Mouse (Mus musculus): ENCODE measurements around the gene Trim14. TPM values are rescaled to one million over a fixed set of nuclear protein-coding genes. Genes with fewer than 3 reads are reported as not detected.
A peak's percentile ranks its signal among the peaks of the same experiment; 100 is the strongest.

Trim14 gene
- total and polyA plus RNA-seq, 2 experiments from 2014 or later = 1.2 to 1.5 TPM

DNA sequence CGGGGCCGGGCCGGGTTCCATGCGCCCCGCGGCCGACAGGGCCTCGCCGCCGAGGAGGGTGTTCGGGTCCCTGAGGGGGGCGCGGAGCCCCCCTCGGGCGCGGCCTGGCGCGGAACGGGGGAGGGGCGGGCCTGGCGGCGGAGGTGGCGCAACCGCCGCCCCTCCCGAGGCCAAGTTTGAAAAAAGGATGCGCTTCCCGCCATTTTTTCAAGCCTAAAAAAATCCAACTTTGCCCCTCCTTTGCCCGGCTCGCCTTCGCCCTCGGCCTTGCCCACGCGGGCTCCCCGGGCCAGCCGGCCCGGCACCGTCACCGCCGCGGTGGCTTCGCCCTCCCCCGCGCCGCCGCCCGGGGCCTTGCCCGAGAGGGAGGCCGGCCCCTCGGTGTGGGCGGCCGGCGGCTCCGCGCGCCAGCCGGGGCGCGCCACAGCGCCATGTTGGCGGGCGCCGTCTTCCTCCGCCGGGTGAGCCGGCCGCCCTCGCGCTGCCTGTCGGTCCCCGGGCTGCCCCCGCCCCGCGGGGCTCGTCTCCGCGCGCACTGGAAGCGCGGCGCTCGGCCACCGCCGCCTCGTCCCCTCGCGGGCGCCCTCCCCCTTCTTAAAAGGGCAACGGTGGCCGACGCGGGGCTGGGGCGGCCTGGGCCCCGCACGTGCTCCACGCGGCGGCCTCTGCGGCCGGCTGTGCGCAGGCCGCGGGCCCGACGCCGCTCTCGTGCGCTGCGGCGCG is 84.0 kb downstream of the Trim14 start:
- Histone ChIP-seq H3K4me3 (ENCODE audit: low read length) (peak overlapping the region; percentile 88), H3K36me3 (ENCODE audit: insufficient read depth, low read length) (no peaks in the 10 kb centered on the region), H3K9me3 (ENCODE audit: low read length) (no peaks in the 10 kb centered on the region), H3K27ac (peak overlapping the region; percentile 96), H3K9ac (replicated peaks; ENCODE audit: low read length) (peak overlapping the region; percentile 93), H3K27me3 (ENCODE audit: insufficient read depth, low read length) (no peaks in the 10 kb centered on the region), H3K4me2 (ENCODE audit: low read depth, low read length) (peak overlapping the region; percentile 70), H3K4me1 (ENCODE audit: insufficient read depth, low read length) (peaks cover 14% of the 10 kb centered on the region)
- no peak for TF ChIP-seq CTCF (IDR thresholded peaks at IDR 0.05; ENCODE audit: low read depth)
- ATAC-seq (peak; percentile 75), DNase-seq (ENCODE audit: low spot score) (peak; percentile 91)
- WGBS = under 1% methylated on average over 84 of the region's 111 CpGs

DNA sequence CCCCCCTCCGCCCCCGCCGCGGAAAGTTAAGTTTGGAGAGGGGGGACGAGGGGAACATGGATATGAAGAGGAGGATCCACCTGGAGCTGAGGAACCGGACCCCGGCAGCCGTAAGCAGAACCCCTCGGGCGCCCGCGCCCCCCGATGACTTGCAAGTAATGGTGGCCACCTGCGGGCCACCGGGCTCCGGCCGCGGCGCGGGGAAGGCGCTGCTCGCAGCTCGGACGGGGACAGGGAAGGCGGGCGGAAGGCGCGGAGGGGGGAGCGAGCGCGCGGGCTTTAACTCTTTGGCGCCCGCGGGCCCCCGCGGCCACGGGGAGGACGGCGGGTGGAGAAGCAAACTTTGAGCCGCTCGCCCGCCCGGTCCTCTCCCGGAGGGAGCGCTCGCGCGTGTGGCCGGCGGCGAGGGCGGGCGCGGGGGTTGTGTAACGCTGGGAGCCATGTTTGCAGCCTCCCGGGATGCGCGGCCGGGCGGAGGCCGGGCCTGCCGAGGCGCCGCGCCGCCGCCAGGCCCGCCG is 84.6 kb downstream of the Trim14 start:
- no peak for TF ChIP-seq CTCF (IDR thresholded peaks at IDR 0.05; ENCODE audit: low read depth)
- DNase-seq (ENCODE audit: low spot score) (peak; percentile 73), ATAC-seq (peak; percentile 32)
- peaks cover 14% of the 10 kb centered on the region for H3K4me1 ChIP-seq (ENCODE audit: insufficient read depth, low read length)
- H3K9me3 ChIP-seq (ENCODE audit: low read length) = no peaks in the 10 kb centered on the region
- H3K9ac ChIP-seq (replicated peaks; ENCODE audit: low read length) = peak overlapping the region; percentile 93
- peak overlapping the region; percentile 96 for H3K27ac ChIP-seq
- WGBS = under 1% methylated on average over 31 of the region's 70 CpGs
- H3K36me3 ChIP-seq (ENCODE audit: insufficient read depth, low read length) = no peaks in the 10 kb centered on the region
- H3K4me2 ChIP-seq (ENCODE audit: low read depth, low read length) = peak overlapping the region; percentile 70
- H3K4me3 ChIP-seq (ENCODE audit: low read length) = peak overlapping the region; percentile 88
- no peaks in the 10 kb centered on the region for H3K27me3 ChIP-seq (ENCODE audit: insufficient read depth, low read length)

DNA sequence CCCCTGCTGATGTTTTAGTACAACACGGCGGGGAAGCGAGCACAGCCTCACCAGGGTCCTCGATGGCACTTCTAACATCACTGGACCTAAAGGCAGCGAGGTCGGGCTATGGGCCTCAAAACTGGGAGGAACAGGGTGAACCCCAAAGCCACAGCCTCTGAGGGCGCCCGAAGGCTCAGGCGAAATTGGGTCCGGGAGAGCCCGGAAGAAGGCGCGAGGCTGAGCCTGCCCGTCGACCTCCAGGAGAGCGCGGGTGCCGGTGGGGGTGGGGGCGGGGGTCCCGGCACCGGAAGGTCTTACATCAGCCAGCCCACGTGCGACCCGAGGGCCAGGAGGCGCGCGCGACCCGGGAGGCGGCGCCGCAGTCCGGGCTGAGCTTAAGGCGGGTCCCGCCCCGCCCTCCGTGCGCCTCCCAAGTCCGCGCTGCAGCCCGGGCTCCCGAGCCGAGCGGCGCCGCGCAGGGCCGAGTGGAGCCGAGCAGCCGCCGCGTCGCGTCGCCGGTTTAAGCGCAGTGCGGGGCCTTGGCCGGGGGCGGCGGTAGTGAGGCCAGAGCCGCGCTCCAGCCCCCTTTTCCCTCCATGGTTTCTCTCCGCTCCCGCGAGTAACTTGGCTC is 85.3 kb downstream of the Trim14 start, which contains the start of gene Anp32b:
Gene Anp32b (plus strand): TSS at position 384 of the 613 bp plus-strand sequence.
- no peaks in the 10 kb centered on the region for H3K27me3 ChIP-seq (ENCODE audit: insufficient read depth, low read length)
- TF ChIP-seq CTCF (IDR thresholded peaks at IDR 0.05; ENCODE audit: low read depth) = peak; percentile 57
- H3K9ac ChIP-seq (replicated peaks; ENCODE audit: low read length) = peak within 1 kb of the TSS; percentile 93
- ATAC-seq (peak; percentile 95), DNase-seq (ENCODE audit: low spot score) (peak; percentile 95)
- peak within 1 kb of the TSS; percentile 88 for H3K4me3 ChIP-seq (ENCODE audit: low read length)
- H3K4me2 ChIP-seq (ENCODE audit: low read depth, low read length) = peak within 1 kb of the TSS; percentile 70
- H3K36me3 ChIP-seq (ENCODE audit: insufficient read depth, low read length) = no peaks in the 10 kb centered on the region
- WGBS = 2% methylated on average over 61 of the region's 66 CpGs
- peak within 1 kb of the TSS; percentile 96 for H3K27ac ChIP-seq
- peaks cover 14% of the 10 kb centered on the region for H3K4me1 ChIP-seq (ENCODE audit: insufficient read depth, low read length)
- H3K9me3 ChIP-seq (ENCODE audit: low read length) = no peaks in the 10 kb centered on the region

DNA sequence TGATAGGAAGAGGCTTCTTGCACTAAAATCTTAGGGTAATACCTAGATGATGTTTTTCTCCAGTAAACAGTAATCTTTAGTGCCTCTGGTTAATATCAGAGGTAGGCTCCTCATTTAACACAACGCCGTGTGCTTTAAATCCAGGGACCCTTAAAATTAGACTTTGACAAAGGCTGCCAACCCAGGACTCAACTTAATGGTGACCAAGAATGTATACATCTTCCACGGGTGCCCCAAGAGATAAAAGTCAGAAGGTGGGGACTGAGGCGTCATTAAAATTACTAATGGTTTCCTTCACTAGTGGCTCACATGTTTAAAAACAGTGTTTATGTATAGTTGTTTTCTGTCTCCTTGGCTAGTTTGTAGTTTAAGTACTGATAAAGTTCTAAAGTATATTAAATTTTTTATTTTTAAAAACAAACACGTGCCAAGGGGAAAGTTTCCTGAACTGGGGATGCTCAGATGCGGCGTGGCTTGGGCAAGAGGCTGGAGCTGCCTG is 85.9 kb downstream of the Trim14 start:
- H3K9me3 ChIP-seq (ENCODE audit: low read length) = no peaks in the 10 kb centered on the region
- no peak for ATAC-seq
- H3K36me3 ChIP-seq (ENCODE audit: insufficient read depth, low read length) = no peaks in the 10 kb centered on the region
- peak overlapping the region; percentile 70 for H3K4me2 ChIP-seq (ENCODE audit: low read depth, low read length)
- DNase-seq (ENCODE audit: low spot score) = no peak
- peak overlapping the region; percentile 96; the same call in 1 of the 2 replicates for H3K27ac ChIP-seq
- peaks cover 14% of the 10 kb centered on the region for H3K4me1 ChIP-seq (ENCODE audit: insufficient read depth, low read length)
- H3K9ac ChIP-seq (replicated peaks; ENCODE audit: low read length) = peak overlapping the region; percentile 93
- no peak for TF ChIP-seq CTCF (IDR thresholded peaks at IDR 0.05; ENCODE audit: low read depth)
- 32% methylated on average over 7 of the region's 7 CpGs for WGBS
- no peaks in the 10 kb centered on the region for H3K27me3 ChIP-seq (ENCODE audit: insufficient read depth, low read length)
- peak overlapping the region; percentile 88 for H3K4me3 ChIP-seq (ENCODE audit: low read length)

DNA sequence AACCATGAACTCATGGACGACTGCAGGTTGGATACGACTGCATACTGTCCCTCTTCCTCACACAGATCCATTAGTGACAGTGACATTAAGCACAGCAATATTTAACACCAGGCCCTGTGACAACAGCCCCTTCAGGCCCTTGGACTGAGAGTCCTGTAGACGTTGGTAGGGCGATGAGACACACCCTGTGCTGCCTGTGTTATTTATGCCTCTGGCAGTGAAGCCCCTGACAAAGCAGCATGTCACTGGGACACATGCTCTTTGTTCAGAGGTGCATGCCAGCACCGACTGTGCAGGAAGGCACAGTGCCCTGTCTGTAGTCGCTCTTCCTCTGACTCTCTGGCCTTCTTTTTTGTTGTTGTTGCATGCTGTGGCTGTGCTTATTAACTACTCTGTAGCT is 87.1 kb downstream of the Trim14 start:
- Histone ChIP-seq H3K9ac (replicated peaks; ENCODE audit: low read length) (no peak overlapping the region), H3K27me3 (ENCODE audit: insufficient read depth, low read length) (no peaks in the 10 kb centered on the region), H3K36me3 (ENCODE audit: insufficient read depth, low read length) (no peaks in the 10 kb centered on the region), H3K4me1 (ENCODE audit: insufficient read depth, low read length) (peaks cover 14% of the 10 kb centered on the region), H3K4me2 (ENCODE audit: low read depth, low read length) (no peak overlapping the region), H3K4me3 (ENCODE audit: low read length) (no peak overlapping the region), H3K9me3 (ENCODE audit: low read length) (no peaks in the 10 kb centered on the region), H3K27ac (no peak overlapping the region)
- WGBS = 23% methylated on average over 6 of the region's 6 CpGs
- no peak for ATAC-seq
- DNase-seq (ENCODE audit: low spot score) = peak; percentile 30
- TF ChIP-seq CTCF (IDR thresholded peaks at IDR 0.05; ENCODE audit: low read depth) = no peak

DNA sequence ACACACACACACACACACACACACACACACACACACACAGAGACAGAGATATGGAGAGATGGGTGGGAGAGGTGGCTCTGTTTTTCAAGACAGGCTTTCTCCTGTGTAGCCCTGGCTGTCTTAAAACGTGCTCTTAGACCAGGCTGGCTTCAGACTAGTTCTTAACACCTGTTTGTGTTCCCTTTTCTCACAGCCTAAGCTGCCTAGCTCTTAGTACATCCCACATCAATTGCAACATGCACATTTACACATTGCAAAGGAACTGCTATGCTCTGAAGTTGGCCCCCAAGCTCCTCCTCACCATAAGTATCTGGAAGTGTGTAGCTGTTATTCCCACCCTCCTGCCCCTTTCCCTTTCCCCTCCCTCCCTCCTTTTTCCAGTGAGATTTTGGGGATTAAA is 88.5 kb downstream of the Trim14 start:
- ATAC-seq (no peak), DNase-seq (ENCODE audit: low spot score) (no peak)
- Histone ChIP-seq H3K4me2 (ENCODE audit: low read depth, low read length) (no peak overlapping the region), H3K36me3 (ENCODE audit: insufficient read depth, low read length) (no peaks in the 10 kb centered on the region), H3K27ac (no peak overlapping the region), H3K4me1 (ENCODE audit: insufficient read depth, low read length) (0 out of 2 replicates have a peak, but pooled peaks cover 4% of the 10 kb centered on the region), H3K4me3 (ENCODE audit: low read length) (no peak overlapping the region), H3K9me3 (ENCODE audit: low read length) (no peaks in the 10 kb centered on the region), H3K27me3 (ENCODE audit: insufficient read depth, low read length) (no peaks in the 10 kb centered on the region), H3K9ac (replicated peaks; ENCODE audit: low read length) (no peak overlapping the region)
- WGBS = 52% methylated on average over 1 of the region's 1 CpGs
- TF ChIP-seq CTCF (IDR thresholded peaks at IDR 0.05; ENCODE audit: low read depth) = no peak

Data from hindbrain, postnatal 0 days (tissue).